Mouse (Mus musculus): ENCODE measurements around the gene Gm266.
"Not testable (repeated sequence)": the region's sequence is repeated elsewhere in the genome, so short reads cannot be mapped to it uniquely, and the experiment has no call there.

Gm266 gene

GRCm38 (mm10) chr12:111485652-111486306 lies at the start of gene Gm266:
Gm266 (minus strand) TSS chr12:111485823.
- DNase-seq, result peak; percentile 85

DNA sequence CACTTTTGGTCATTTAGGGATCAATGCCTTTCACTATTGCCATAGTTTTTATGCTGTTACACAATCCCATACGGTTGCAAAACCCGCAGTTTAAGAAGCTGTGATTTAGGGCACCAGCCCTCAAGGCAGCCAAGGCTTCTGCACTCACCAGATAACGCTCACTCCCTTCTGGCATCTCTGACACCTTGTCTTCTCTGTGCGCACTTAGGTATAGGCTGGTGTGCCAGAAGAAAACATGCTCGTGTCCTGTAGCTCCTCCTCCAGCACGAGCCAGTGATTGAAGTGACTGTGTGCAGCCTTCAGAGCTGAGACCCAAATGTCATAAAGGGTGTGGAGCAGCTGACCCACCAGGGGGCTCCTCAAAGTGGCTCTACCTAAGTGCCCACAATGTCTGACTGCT lies 49.7 kb upstream of the Gm266 start:
- DNase-seq, result no peak

DNA sequence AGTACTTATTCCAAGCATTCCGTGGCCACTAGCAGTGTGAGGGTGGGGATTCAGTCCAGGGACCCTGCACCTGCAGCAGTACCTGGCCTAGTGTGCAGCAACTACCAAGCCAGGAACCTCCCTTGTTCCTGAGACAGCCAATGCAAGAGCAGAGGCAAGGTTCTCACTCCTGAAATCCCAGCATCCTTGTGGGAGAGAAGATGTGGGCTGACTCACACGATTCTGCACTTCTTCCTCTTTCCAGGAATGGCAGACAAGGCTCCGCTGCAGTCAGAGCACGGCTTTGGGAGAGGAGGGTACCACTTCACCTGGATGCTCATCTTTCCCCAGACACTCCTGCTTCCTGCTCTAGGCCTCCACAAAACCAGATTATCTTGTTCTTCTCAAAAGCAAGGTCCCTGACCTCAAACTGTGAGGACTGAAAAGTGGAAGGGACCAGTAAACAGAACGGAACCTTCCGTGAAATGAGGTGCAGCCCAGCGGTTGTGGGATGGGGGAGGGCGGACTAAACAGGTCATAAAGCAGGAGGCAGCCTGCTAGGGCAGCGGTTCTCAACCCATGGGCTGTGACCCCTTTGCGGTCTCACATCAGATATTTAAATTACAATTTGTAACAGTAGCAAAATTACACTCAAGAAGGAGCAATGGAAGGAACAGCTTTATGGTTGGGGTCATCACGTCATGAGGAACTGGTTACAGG lies 47.6 kb upstream of the Gm266 start:
- DNase-seq, result no peak

- no peak for DNase-seq
Observed at GRCm38 (mm10) chr12:111529192-111529591, 43.6 kb upstream of the Gm266 start.

- no peak for DNase-seq
Observed at GRCm38 (mm10) chr12:111527643-111528281, 42.1 kb upstream of the Gm266 start.

GRCm38 (mm10) chr12:111524883-111525282 lies 39.3 kb upstream of the Gm266 start:
- no peak for DNase-seq

GRCm38 (mm10) chr12:111524469-111524868 lies 38.8 kb upstream of the Gm266 start:
- no peak for DNase-seq

- no peak for DNase-seq
Observed at GRCm38 (mm10) chr12:111520994-111521393, 35.4 kb upstream of the Gm266 start.

DNA sequence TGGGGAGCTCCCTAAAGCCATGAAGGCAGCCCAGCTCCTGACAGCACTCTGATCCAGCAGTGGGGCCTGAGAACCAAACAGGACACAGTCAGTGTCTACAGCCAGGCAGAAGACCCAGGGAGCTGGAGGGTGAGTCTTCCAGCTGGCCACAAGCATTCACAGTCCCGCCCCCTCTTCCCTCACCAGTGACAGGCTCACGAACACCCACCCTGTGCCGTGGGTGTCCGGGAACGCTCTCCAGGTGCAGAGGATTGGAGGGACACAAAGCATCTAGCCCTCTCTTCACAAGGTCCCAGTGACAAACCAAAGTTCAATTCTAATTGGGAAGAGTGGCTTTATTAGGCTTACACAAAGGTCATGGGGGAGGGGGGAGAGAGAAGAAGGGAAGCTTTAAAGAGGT lies 34.2 kb upstream of the Gm266 start:
- no peak for DNase-seq

GRCm38 (mm10) chr12:111518391-111518790 lies 32.8 kb upstream of the Gm266 start:
- DNase-seq, result no peak

DNA sequence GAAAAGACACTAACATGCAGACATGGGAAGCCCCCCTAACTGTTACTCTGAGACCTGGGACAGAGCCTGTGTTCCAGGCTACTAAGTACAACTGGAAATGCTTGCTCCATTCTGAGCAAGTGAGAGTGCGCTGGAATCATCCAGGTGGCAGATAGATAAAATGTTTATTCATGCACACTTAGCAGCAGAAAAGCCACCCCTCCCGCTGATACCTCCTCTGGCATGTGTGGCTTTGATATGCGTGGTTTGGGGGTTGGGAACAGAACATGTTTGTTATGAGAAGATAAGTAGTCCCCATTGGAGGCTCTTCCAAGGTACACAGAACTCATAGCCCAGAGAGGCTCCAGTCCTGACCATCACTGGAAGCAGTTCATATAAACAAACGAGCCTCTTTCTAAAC lies 32.3 kb upstream of the Gm266 start:
- no peak for DNase-seq

- no peak for DNase-seq
Observed at GRCm38 (mm10) chr12:111516826-111517225, 31.2 kb upstream of the Gm266 start.

DNA sequence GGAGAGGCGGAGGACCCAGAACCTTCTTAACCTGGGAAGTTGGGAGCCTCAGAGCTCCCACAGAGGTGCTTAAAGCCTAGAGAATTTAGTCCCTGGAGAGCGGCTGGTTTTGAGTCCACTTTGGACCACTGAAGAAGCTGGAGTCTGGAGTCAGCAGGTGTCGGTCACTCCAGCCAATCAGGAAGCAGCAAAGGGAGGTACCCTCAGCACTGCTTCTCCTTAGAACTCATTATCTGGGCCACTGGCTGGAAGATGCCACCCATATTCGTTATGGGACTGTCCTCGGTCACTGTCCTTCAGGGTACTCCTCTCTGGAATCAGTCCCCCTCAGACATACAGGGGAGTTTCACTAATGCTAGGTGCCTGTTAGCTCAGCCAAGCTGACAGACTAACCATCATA lies 30.3 kb upstream of the Gm266 start:
- no peak for DNase-seq

DNA sequence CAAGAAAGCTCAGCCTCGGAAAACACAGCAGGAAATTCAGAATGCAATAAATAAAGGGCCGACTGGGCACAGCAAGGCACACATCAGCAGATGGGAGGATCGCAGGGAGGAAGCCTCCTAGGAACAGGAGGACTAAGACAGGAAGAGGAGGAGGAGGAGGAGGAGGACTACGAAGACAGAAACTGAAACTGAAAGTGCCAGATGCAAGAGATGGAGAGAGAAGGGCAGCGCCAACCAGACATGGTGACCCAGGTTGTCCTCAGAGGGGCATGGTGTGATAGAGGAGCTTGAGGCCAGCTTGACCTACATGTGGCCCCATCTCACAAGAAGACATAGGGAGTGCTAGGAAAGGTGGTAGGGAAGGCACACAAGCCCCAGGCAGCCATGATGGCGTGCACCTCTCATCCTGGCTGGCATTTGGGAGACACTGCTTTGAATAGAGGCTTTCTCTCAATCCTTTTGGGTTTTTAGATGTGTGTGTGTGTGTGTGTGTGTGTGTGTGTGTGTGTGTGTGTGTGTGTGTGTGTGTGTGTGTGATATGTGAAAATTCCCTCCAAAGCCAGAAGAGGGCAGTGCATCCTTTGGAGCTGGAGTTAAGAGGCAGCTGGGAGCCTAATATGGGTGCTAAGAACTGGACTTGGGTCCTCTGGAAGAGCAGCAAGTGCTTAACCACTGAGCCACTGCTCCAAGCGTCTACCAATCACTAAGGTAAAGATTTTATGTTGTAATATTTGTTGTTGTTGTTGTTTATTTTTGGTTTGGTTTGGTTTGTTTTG lies 29.4 kb upstream of the Gm266 start:
- DNase-seq, result no peak

DNA sequence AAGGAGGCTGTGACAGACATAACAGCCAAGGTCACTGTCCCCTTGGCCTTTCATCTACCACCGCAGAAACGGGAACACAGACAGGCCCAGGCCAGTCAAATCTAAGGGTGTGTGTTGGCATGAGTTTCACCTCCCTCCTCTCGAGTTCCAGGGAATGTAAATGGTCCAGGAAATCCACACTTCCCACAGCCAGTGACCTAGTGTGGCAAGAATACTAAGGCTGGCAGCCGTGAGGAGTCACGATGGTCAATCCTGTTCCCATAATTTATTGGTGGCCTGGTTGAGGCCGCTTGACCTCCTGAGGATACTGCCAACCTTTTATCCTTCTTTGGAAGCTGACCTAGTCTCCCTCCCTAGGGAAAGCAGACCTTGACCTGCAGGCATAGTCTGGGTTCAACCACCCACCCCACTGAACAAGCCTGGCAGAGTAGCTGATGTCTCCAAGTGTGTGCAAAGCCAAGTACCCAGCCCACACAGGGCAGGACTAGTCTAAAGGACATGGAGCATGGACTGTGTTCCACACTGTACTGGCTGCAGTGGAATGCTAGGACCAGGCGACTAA lies 28.7 kb upstream of the Gm266 start:
- DNase-seq, result no peak

GRCm38 (mm10) chr12:111513673-111514072 lies 28.1 kb upstream of the Gm266 start:
- DNase-seq, result no peak

GRCm38 (mm10) chr12:111512572-111513063 lies 27.0 kb upstream of the Gm266 start:
- DNase-seq, result no peak

- not testable (repeated sequence) for DNase-seq
Observed at GRCm38 (mm10) chr12:111508438-111508837, 22.8 kb upstream of the Gm266 start.

- no peak for DNase-seq
Observed at GRCm38 (mm10) chr12:111507962-111508361, 22.3 kb upstream of the Gm266 start.

GRCm38 (mm10) chr12:111507001-111507400 lies 21.4 kb upstream of the Gm266 start:
- no peak for DNase-seq

GRCm38 (mm10) chr12:111504904-111505303 lies 19.3 kb upstream of the Gm266 start:
- peak; percentile 91 for DNase-seq

DNA sequence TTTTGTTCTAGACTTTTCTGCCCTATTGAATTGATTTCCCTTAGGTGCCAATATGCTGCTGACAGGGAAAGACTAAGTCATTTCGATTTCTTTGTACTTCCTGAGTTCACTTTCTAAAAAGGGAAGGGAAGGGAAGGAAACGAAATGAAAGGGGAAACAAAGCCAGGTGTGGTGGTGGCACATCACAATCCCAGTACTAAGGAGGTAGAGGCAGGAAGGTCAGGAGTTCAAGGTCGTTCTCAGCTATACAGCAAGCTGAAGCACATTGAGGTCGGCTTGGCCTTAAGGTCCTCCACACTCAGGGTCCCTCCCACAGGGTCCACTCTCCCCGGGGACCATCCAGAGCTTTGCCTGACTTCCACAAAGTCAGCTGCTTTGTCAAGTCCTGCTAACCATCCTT lies 17.9 kb upstream of the Gm266 start:
- no peak for DNase-seq

- DNase-seq, result no peak
Observed at GRCm38 (mm10) chr12:111503063-111503567, 17.5 kb upstream of the Gm266 start.
